Mouse (Mus musculus) retina, postnatal 7 days (tissue): ENCODE measurements around the gene Prss8.
"Not testable (repeated sequence)": the region's sequence is repeated elsewhere in the genome, so short reads cannot be mapped to it uniquely, and the experiment has no call there.

Experiments used
- DNase-seq: peaks from one replicate; pipeline ENCODE4 v3.0.0-alpha.2; 2012; ENCODE audit warnings: low read depth, low spot score

The Prss8 gene

GRCm38 (mm10) chr7:127895891-127896290, 34.0 kb downstream of the Prss8 start:
- DNase-seq: not testable (repeated sequence)

GRCm38 (mm10) chr7:127895442-127895841, 34.5 kb downstream of the Prss8 start, which contains the start of the genes Gm21974 and Vkorc1:
Gm21974 (minus strand) TSS chr7:127895454.
Vkorc1 (minus strand) TSS chr7:127895617.
- peak; percentile 89 for DNase-seq

- no peak for DNase-seq
Measured at GRCm38 (mm10) chr7:127894480-127894879, 35.4 kb downstream of the Prss8 start.

GRCm38 (mm10) chr7:127890798-127891197, 39.1 kb downstream of the Prss8 start, which contains the start of gene Prss53:
Prss53 (minus strand) TSS chr7:127890970.
- no peak for DNase-seq

DNA sequence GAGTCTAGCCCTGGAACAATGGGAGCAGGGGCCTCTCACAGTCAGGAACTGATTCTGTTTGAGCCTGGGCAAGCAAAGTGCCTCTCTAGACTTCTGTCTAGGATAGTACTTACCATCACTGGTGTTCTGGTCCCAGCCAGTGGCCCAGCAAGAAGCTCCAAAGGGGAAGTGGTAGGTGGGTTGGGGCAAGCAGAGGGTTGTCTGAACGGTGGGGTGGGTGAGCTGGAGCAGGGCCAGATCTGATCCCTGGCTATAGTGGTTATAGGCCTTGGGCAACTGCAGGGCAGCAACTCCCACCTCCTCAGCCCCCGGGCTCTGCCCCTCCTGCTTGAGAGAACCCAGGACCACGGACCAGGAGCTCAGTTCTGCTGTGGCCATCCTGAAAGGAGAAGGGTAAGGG, 41.1 kb downstream of the Prss8 start:
- no peak for DNase-seq

DNA sequence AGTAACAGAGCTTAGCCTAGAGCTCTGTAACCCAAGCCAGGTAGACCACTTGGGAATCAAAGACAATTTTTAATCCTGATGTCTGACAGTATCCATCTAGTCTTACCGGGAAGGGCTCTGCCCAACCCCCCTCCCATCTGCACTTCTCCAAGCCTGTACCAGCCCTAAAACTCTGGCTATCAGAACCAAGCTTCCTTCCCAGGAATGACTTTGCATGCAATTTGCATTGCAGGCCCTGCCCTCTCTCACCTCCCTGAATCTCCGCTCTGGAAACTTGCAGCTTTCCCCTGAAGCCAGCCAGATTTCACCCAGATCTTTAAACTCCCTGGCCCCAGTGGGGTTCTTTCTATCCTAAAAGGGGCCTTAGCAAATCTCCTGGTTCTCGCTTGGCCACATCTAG, 42.1 kb downstream of the Prss8 start:
- DNase-seq: no peak

- no peak for DNase-seq
Measured at GRCm38 (mm10) chr7:127887191-127887590, 42.7 kb downstream of the Prss8 start.

DNA sequence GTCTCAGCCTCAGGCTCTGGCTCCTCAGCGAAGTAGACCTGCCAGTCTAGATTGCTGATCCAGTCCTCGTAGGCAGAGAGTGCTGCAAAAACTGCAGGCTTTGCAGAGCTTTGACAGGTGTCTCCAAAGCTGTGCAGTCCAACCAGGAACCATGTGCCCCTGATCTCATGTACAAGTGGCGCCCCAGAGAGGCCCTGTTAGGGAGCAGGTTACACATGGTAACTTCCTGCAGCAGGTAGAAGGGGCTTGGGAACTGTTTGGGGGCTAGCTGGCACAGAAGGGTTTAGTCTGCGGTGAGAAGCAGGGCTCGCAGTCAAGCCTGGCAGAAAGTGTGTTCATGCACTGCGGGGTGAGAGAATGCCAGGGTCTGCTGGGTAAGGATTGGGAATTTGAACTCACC, 43.4 kb downstream of the Prss8 start:
- DNase-seq: no peak

- no peak for DNase-seq
Measured at GRCm38 (mm10) chr7:127885951-127886350, 44.0 kb downstream of the Prss8 start.

- no peak for DNase-seq
Measured at GRCm38 (mm10) chr7:127880431-127880830, 49.5 kb downstream of the Prss8 start.

GRCm38 (mm10) chr7:127879301-127879700, 50.6 kb downstream of the Prss8 start:
- no peak for DNase-seq

- peak; percentile 94 for DNase-seq
Measured at GRCm38 (mm10) chr7:127876467-127877348, 53.2 kb downstream of the Prss8 start, which contains the start of gene Zfp668. Zfp668 (minus strand) TSS chr7:127876828.

GRCm38 (mm10) chr7:127876041-127876466, 53.9 kb downstream of the Prss8 start, which contains the start of gene Zfp646:
Zfp646 (plus strand) TSS chr7:127876221.
- DNase-seq: peak; percentile 85
